Mouse (Mus musculus): ENCODE measurements around the gene Ccdc157.
"Not testable (repeated sequence)": the region's sequence is repeated elsewhere in the genome, so short reads cannot be mapped to it uniquely, and the experiment has no call there.

Gene Ccdc157

DNA sequence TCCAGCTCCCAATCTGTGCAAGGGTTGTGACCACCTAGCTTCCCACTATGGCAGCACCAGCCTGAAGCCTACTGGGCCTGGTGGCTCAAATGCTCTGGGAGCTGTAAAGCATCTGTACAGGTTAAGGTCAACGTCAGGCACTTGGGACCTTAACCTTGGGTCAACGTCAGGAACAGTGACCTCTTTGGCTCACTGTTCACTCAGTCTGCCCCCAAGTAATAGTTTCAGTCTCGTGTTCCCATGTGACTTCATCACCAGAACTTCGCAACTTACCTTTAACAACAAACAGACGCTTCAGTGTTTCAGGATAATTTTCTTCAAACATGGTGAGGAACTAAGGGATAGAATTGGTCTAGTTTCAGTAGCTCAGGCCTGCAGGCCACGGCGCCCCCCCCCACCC, 51.4 kb downstream of the Ccdc157 start:
- in situ Hi-C loops (cut with MboI; ENCODE audit: unreplicated experiment in 2 of 2) = no loop called here

DNA sequence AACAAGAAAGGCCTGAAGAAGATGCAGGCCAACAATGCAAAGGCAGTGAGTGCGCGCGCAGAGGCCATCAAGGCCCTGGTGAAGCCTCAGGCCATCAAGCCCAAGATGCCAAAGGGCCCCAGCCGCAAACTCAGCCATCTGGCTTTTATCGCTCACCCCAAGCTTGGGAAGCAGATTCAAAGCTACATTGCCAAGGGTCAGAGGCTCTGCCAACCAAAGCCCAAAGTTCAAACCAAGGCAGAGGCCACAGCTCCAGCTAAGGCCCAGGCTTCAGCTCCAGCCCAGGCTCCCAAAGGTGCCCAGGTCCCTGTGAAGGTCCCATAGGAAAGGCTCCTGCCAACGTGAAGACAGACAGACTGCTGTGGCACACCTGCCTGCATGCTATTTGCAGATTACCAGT, 52.2 kb downstream of the Ccdc157 start:
- in situ Hi-C loops (cut with MboI; ENCODE audit: unreplicated experiment in 2 of 2) = not testable (repeated sequence)

DNA sequence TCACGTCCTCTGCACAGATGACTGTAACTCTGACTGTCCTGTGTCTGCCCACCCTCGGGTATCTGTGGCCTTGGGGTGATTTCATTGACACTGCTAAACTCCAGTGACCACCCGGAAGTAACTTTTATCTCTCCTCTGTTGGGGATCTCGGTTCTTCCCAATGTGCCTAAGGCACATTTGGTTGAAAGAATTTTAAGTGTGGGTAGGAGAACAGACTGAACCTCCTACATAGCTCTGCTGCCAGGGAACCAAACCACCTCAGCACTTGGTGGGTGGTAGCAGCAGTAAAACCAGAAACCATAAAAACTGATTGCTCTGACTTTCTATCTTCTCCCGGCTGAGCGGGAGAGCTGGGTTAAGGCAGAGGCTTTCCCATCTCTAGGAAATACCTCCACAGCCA, 54.6 kb downstream of the Ccdc157 start:
- in situ Hi-C loops (cut with MboI; ENCODE audit: unreplicated experiment in 2 of 2) = no loop called here

DNA sequence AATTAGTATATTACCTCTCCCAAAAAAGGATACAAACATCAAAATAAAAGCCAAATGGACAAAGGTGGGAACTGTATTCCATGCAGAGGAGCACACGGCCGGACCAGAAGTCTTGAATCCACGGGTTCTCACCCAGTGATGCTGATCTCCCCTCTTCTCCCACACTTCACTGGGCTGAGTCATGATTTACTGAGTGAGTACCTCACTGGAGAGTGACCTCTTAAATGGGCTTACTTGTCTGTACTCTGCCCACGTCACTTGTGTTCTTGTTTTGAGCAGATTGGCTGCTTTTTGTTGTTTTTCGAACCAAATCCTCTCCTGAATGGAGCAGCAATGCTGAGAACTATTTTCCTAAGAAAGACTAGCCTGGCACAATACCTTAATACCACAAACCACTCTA, 55.1 kb downstream of the Ccdc157 start:
- in situ Hi-C loops (cut with MboI; ENCODE audit: unreplicated experiment in 2 of 2) = no loop called here

DNA sequence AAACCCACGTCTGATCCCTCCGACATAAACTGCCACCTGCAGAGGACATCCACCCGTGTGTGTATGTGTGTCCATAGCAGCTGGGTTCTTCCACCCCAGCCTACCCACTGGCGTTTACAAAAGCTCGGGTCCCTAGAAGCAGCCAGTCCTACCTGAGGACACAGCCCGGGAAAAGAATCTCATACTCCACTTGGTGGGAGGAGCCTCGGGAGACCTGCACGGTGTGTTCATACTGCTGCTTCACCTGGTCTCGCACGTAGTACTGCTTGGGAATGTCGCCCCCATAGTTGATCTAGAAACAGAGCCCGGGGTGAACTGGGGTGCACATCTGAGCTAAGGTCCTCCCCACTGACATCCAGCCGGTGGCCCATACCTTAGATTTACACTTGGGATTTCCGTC, 56.6 kb downstream of the Ccdc157 start:
- in situ Hi-C loops (cut with MboI; ENCODE audit: unreplicated experiment in 2 of 2) = no loop called here

DNA sequence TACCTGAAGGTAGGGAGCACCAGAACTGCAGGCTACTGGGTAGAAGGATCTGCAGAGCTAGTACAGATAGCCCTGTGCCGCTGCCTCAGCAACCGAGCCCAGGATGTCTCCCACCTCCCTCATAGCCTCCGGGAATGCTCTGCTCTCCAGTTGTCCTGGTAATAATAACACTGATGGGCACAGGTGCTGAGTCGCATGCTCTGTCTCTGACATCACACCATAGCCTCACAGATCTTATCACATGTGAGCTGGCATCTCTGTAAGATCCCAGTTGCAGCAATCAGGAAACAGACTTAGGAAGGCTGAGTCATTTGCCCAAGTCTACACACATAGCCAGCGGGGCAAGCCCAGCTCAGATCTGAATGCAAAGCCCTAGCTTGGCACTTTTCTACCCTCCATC, 58.2 kb downstream of the Ccdc157 start:
- in situ Hi-C loops (cut with MboI; ENCODE audit: unreplicated experiment in 2 of 2) = no loop called here

DNA sequence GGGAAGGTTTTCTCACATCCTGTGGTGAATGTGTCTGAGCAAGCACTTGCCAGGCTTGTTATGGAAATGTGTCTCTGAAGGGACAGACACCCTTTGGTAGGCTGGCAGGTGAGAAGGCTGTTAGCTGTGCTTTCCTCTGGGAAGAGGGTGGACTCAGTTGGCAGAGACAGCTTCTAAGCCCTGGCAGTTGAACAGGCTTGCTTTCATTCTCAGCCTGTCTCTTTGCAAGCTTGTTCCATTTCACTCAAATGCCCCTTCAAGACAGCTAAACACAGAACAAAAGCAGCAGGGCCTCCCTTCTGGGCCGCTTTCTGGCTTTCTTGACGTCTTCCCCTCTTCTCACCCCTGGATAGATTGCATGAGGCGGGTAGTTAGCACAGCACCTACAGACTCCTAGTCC, 60.6 kb downstream of the Ccdc157 start:
- in situ Hi-C loops (cut with MboI; ENCODE audit: unreplicated experiment in 2 of 2) = no loop called here

DNA sequence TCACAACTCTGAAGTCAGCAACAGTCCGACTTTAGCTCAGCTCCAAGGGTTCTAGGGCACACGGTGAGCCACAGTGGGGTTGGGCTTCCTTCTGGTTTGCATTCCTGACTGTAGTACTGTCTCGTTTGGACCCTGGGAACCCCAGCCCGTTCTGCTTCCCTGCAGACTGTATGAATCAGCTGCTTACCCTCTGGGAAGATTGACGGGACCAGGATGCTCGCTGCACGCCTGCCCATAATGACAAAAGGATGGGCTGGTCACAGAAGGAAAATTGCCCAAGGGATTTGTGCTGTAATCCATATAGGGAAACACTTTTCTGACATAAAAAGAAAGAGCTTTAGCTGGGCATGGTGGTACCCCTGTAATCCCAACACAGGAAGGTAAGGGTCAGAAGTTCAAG, 61.3 kb downstream of the Ccdc157 start:
- in situ Hi-C loops (cut with MboI; ENCODE audit: unreplicated experiment in 2 of 2) = no loop called here

DNA sequence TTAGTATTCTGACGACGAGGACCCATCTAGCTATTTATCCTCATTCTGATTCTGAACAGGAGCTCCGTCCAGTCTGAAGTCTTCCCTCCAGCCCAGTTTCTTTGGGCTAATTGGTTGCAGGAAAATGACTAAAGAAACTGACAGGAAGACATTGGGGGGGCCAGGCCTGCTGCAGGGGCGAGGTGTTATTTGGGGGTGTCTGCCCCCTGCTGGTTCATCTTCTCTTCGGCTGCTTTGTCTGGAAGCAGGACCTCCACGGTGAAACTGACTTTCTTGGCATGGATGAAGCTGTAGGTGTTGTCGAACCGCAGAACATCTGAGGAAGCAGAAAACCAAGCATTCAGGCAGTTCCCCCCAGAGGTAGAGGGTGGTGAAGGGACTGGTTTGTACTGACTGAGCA, 62.0 kb downstream of the Ccdc157 start:
- in situ Hi-C loops (cut with MboI; ENCODE audit: unreplicated experiment in 2 of 2) = no loop called here

DNA sequence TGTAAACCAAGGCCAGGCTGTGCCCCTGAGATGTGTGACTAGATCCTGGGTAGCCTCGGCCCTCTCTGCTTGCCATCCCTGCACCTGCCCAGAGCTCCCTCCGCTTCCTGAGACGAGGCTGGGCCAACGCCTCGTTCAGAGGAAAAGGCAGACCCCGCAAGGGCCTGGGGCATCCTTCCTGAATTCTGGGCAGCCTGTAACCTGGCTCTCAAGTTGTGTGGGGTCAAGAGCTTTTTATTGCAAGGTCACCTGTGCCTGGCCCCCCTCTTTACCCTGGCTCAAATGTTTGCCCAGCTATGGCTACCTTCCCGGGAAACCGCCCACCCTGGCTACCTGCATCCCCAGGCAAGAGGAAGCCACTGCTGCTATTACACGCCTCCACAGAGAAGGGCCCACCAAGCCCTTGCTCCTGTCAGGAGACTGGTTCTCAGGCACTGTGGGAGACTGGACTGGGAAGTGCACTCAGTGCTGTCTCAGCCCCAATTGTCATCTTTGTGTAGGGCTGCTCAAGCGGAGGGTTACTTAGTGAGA, 62.9 kb downstream of the Ccdc157 start:
- in situ Hi-C loops (cut with MboI; ENCODE audit: unreplicated experiment in 2 of 2) = no loop called here

DNA sequence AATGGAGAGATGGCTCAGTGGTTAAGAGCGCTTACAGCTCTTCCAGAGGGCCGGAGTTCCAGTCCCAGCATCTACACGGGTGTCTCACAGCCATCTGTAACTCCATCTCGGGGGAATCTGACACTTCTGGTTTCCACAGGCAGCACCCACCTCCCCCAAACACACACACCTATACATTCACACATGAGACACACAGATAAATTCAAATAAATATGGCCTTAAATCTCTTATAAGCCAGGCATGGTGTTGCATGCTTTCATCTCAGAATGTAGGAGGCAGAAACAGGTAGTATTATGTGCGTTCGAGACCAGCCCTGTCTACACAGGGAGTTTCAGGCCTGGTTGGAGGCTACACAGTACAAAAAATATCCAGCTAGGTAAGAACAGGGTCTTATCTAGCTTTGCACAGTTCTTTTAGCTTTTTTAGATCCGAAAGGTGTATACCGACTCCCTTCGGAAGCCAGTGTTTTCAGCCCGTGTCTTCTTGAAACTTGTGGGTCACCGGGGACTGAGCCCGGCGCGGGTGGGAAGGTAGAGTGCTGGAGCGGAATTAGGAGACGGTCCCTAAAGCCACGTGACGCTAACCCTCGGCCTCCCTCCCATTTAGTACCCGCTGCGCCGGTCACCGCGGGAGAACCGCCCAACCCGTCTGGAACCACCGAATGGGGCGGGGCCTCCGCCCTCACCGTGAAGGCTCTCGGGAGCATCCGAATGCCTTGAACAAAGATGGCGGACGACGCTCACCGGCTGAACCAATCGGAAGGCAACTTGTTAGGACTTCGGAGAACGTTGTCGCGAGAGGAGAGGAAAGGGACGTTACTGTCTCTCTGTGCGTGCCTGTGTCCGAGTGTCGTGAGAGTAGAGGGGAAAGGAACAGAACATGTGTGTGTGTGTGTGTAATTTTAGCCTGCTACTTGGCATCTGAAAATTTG, 63.8 kb downstream of the Ccdc157 start:
- in situ Hi-C loops (cut with MboI; ENCODE audit: unreplicated experiment in 2 of 2) = no loop called here

DNA sequence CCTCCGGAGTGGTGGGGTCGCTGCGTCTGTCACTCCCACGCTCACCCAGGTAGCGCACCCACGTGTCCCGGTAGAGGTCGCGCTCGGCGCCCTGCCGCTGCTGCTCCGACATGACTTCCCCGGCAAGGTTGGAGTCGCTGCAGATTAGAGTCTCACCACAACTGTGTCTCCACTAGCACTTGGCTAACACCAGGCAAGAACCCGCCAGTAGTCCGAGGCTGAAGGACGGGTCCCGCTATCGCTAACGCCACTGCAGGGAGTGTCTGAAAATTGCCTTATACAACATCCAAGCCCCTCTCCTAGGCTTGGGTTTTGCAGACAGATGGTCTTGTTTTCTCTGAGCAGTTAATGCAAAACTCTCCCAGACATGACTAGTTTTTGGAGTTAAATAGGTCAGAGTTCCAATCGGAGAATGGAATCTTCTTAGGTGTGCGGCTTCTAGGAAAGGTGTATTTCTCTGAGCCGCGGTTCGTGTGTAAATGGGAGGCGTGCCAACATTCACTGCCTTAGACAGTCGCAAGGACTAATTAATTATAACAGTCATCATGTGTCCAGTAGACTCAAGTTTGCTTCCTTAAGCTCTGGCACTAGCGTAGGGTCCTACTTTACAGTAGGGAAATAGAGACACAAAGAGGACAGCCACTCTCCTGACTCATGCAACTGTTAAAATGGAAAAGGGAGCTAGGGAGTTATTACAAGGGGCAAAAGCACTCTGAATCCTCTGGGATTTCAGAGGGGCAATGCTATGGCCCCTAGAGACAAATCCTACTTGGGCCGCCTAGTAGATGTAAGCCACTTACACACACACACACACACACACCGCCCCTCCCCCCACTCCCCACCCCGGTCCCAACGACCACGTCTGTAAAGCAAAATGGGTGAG, 64.7 kb downstream of the Ccdc157 start, which contains the start of gene Mtfp1:
TSS of gene Mtfp1 (minus strand) at position 275 of the 883 bp plus-strand sequence.
- in situ Hi-C loops (cut with MboI; ENCODE audit: unreplicated experiment in 2 of 2) = no loop called here

DNA sequence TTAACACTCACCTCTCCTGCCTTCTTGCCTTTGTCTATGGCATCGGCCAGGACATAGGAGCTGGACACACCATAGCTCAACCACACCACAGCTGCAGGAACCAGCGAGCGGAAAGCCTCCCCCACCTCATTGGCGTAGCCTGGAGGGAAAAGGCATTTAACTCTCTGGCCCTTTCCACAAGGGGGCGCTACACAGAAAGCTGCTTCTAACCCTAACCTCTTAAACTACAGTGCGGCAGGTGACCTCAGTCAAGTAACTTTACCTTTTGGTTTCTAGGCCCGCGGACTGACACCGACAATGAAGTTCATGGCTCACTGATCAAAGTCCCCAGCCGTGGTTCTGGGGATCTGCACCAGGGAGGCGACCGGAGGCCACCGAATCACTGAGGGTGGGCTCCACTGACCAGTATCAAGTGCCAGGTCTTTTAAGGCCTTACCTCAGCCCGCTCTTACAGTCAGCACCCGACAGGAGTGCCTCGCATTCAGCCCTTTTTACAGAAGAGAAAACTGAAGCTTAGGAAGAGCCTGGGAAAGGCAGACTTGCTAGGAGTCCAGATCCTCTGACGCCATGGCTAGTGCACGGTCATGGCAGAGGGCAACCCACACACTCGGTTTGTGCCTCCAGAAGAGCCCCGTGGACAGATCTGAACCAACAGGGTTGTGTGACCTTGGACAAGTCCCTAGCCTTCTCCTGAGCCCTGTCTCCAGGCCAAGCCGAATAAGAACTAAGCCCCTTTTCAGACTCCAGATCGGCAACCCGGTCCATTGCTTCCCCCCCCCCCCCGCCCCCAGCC, 65.5 kb downstream of the Ccdc157 start:
- in situ Hi-C loops (cut with MboI; ENCODE audit: unreplicated experiment in 2 of 2) = no loop called here

DNA sequence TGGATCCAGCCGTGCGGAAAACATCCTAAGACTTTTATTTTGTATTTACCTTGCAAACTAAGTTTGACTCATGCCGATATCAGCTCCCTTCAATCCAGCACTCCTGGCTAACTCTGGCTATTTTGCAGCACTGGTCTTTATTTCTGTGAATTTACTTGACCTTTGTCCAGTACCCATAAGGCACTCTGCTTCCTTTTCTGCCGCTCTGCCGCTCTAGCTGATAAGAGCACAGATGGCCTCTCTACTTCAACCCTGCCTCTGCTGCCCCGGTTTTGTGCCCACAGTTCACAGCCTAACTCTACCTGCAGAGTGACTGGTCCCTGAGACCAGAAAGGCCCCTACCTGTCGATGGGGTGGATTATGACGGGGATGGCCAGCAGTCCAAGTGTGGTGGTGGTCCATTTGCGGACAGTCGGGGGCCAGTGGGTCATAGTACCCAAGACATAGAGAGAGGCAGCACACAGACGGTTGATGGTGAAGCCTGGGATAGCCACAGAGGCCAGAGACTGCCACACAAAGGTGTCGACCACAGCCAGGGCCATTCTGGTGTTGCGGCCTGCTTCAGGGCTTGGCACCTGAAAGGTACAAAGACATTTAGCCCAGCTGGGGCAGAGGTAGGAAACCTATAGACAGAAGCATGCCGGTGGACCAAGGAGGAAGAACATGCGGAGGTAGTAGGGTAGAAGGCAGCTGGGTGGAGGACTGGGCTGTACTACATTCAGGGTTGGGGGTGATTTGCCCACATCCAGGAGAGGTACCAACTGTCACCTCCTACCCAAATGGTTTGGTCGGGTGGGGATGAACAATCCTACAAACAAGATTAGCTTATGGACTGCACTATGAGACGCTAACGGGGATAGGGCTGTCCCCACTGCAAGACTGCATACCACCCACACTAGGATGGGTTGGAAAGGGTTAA, 66.4 kb downstream of the Ccdc157 start:
- in situ Hi-C loops (cut with MboI; ENCODE audit: unreplicated experiment in 2 of 2) = no loop called here
